Mouse (Mus musculus) bone marrow macrophage, adult 2 months (primary cell): ENCODE measurements around the gene Nup210l.

ENCODE experiments used
- CTCF ChIP-seq: IDR thresholded peaks from 2 replicates; pipeline ENCODE4 v1.5.1; 2012; ENCODE audit warnings: low read depth, mild to moderate bottlenecking, low read length, moderate library complexity
- POLR2A ChIP-seq: IDR thresholded peaks from 2 replicates; pipeline ENCODE4 v1.6.1; 2012; ENCODE audit warnings: mild to moderate bottlenecking, low read depth, low read length, borderline replicate concordance

GRCm38 (mm10) chr3:90101010-90101409 is 2.9 kb upstream of the Nup210l start:
- no peak for TF ChIP-seq POLR2A
- no peak for TF ChIP-seq CTCF
